Mouse (Mus musculus) testis, adult 2 months (tissue): ENCODE data around the gene Sfxn5.
A peak's percentile ranks its signal among the peaks of the same experiment; 100 is the strongest.

Source experiments
- CTCF ChIP-seq: fragments of 200-500 bp; IDR thresholded peaks from 2 replicates; pipeline ENCODE4 v1.5.1; 2012; ENCODE audit warnings: low read depth, mild to moderate bottlenecking, inconsistent platforms, low read length, moderate library complexity; ENCODE audit not compliant: control insufficient read depth, insufficient read depth, insufficient replicate concordance
- POLR2A ChIP-seq: fragments of 200-500 bp; IDR thresholded peaks from 2 replicates; pipeline ENCODE4 v1.6.1; 2012; ENCODE audit warnings: low read depth, mild to moderate bottlenecking, inconsistent platforms, low read length, moderate library complexity; ENCODE audit not compliant: control insufficient read depth

DNA sequence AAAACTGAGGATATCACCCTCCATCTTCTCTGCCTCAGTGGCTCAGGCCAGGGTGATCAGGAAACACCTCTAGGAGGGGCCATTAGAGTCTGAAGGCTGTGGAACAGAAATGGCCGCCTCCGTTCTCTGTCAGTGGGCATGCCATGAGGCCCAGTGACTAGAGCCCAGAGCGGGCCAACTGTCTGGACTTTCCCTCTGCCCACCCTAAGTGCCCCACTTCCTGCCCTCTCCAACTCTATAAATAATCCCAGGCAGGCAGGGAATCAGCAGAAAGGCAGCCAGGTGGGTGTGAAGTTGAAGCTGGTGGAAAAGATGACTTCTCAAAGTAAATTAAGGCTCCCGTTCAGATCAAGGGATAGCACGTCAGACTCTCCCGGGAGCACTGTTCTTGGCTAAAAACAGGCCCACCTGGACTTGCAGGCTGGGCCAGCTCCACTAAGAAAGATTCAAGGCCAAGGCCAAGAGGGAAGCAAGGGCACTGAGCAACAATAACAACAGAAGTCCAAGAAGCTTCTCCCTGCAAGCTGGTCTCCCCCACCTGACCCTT, 38.7 kb upstream of the Sfxn5 start:
- TF ChIP-seq CTCF (no peak), POLR2A (0 out of 2 replicates have a peak, but pooled peaks have one; percentile 14)
